Mouse (Mus musculus) hindlimb bud, embryonic 11.5 days (tissue): ENCODE results near the gene Nme8.

Source experiments
- DNase-seq: peaks from one replicate; pipeline ENCODE4 v3.0.0-alpha.2; 2012; ENCODE audit warnings: low read depth, low spot score; ENCODE audit errors: extremely low spot score

The Nme8 gene

GRCm38 (mm10) chr13:19595141-19595540, 102.5 kb downstream of the Nme8 start:
- DNase-seq, result no peak
